In the genomic region with DNA sequence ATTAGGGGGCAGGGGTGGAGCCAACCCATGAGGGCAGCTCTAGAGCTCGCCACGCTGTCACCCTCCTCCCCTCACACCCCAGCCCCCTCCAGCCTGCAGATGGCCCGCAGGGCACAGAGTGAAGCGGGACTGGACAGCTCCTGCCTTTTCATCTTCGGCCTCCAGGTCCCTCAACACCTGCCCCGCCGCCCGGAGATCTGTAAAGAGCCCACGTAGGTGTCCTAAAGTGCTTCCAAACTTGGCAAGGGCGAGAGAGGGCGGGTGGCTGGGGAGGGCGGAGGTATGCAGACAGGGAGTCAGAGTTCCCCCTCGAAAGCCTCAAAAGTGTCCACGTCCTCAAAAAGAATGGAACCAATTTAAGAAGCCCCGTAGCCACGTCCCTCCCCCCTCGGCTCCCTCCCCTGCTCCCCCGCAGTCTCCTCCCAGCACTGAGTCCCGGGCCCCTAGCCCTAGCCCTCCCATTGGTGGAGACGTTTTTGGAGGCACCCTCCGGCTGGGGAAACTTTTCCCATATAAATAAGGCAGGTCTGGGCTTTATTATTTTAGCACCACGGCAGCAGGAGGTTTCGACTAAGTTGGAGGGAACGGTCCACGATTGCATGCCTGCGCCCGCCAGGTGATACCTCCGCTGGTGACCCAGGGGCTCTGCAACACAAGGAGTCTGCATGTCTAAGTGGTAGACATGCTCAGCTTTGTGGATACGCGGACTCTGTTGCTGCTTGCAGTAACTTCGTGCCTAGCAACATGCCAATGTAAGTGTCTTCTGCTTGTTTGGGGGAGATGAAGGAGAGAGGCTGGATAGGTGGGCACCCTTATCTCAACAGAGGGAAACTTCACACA, we compare ENCODE assay signal across 8 mouse cellular contexts. TPM values are rescaled to one million over a fixed set of nuclear protein-coding genes. Genes with fewer than 3 reads are reported as not detected.
DNase-seq lines count a peak whose midpoint lies in the region; ATAC-seq and TF ChIP-seq lines count a peak whose summit lies in the region.

No protein-coding gene starts in this region.

- peak overlapping the region; percentile 61 for H3K4me2 ChIP-seq in intestine, embryonic 16.5 days (ENCODE audit: low read depth, low read length)
- H3K4me2 ChIP-seq in liver, postnatal 0 days (ENCODE audit: low read depth, low read length) = peak overlapping the region; percentile 72

- no peak for TF ChIP-seq EP300 in liver, postnatal 0 days (IDR thresholded peaks at IDR 0.05; ENCODE audit: low read depth)

- 0 out of 2 replicates have a peak, but pooled peaks cover 5% of the 10 kb centered on the region for H3K4me1 ChIP-seq in intestine, embryonic 16.5 days (ENCODE audit: control insufficient read depth, insufficient read depth, low read length)
- H3K4me1 ChIP-seq in liver, postnatal 0 days (ENCODE audit: insufficient read depth) = peaks cover 6% of the 10 kb centered on the region; the same call in 1 of the 2 replicates
- H3K4me1 ChIP-seq in olfactory bulb, adult 2 months (ENCODE audit: control insufficient read depth, insufficient read depth, low read length) = peaks cover 7% of the 10 kb centered on the region

- H3K9ac ChIP-seq in intestine, embryonic 16.5 days (ENCODE audit: low read depth, low read length) = peak overlapping the region; percentile 69
- H3K9ac ChIP-seq in liver, postnatal 0 days (replicated peaks) = no peak overlapping the region; the same call in 1 of the 2 replicates

- 0 out of 2 replicates have a peak, but pooled peaks cover 4% of the 10 kb centered on the region for H3K27me3 ChIP-seq in intestine, embryonic 16.5 days (replicated peaks; ENCODE audit: control insufficient read depth, insufficient read depth, low read length)
- H3K27me3 ChIP-seq in liver, postnatal 0 days (ENCODE audit: insufficient read depth, low read length) = peaks cover 11% of the 10 kb centered on the region; the same call in 1 of the 2 replicates

- TF ChIP-seq CTCF in liver, postnatal 0 days (IDR thresholded peaks at IDR 0.05; ENCODE audit: low read depth) = no peak
- TF ChIP-seq CTCF in olfactory bulb, adult 2 months (IDR thresholded peaks at IDR 0.05; ENCODE audit: insufficient read depth, low read depth, low read length) = no peak

- H3K27ac ChIP-seq in intestine, embryonic 16.5 days (ENCODE audit: low read length) = peak overlapping the region; percentile 72
- no peak overlapping the region for H3K27ac ChIP-seq in liver, postnatal 0 days (ENCODE audit: low read depth)
- H3K27ac ChIP-seq in olfactory bulb, adult 2 months (ENCODE audit: insufficient read depth, low read depth, low read length) = no peak overlapping the region

- WGBS in intestine, embryonic 16.5 days = 3% methylated on average over 31 of the region's 31 CpGs
- 1% methylated on average over 31 of the region's 31 CpGs for WGBS in liver, postnatal 0 days (ENCODE audit: insufficient replicate concordance)
- 6% methylated on average over 31 of the region's 31 CpGs for WGBS in olfactory bulb, adult 2 months

- no peaks in the 10 kb centered on the region for H3K9me3 ChIP-seq in intestine, embryonic 16.5 days (ENCODE audit: control insufficient read depth, low read length)
- H3K9me3 ChIP-seq in liver, postnatal 0 days (ENCODE audit: low read length) = no peaks in the 10 kb centered on the region

- no peaks in the 10 kb centered on the region for H3K36me3 ChIP-seq in intestine, embryonic 16.5 days (ENCODE audit: control insufficient read depth, insufficient read depth, low read length)
- no peaks in the 10 kb centered on the region for H3K36me3 ChIP-seq in liver, postnatal 0 days (replicated peaks; ENCODE audit: insufficient read depth, low read length)

- H3K4me3 ChIP-seq in intestine, embryonic 16.5 days (ENCODE audit: low read length) = peak overlapping the region; percentile 57
- peak overlapping the region; percentile 36 for H3K4me3 ChIP-seq in liver, postnatal 0 days (ENCODE audit: low read depth, low read length)
- H3K4me3 ChIP-seq in olfactory bulb, adult 2 months (ENCODE audit: insufficient read depth, low read depth, low read length) = peak overlapping the region; percentile 24

- ATAC-seq in granulocyte monocyte progenitor cell, adult 5-6 weeks (replicated peaks; ENCODE audit: poor library complexity, severe bottlenecking) = peak; percentile 40
- peak; percentile 93 for ATAC-seq in intestine, embryonic 16.5 days
- ATAC-seq in liver, postnatal 0 days = 0 out of 2 replicates have a peak, but pooled peaks have one; percentile 35
- no peak for ATAC-seq in frontal cortex, adult (ENCODE audit: low TSS enrichment)

- DNase-seq in ES-CJ7 (ENCODE audit: low read depth, low spot score) = peak; percentile 29
- peak; percentile 71 for DNase-seq in embryo, embryonic 10 days (ENCODE audit: low spot score)
- DNase-seq in liver, postnatal 0 days = no peak
- no peak for DNase-seq in left cerebral cortex, postnatal 36 days (ENCODE audit: low spot score in 2 of 2)

- intact Hi-C loops in left cerebral cortex, postnatal 36 days (cut with DNase I) = loop anchor here (5.0 kb wide), 1 partner anchor 88 kb away; no protein-coding TSS in a partner anchor

- TF ChIP-seq POLR2A in olfactory bulb, adult 2 months (IDR thresholded peaks at IDR 0.05; ENCODE audit: insufficient read depth, low read depth, low read length) = no peak

RNA-seq across cellular contexts. Expression of a gene that starts 0.8 kb away (rescaled TPM):
- total RNA-seq in granulocyte monocyte progenitor cell, adult 5-6 weeks (2014; fragmentation: Nextera tagmentation) = not detected in 2 replicates
- 0.13 TPM in 1 of 2 replicates, not detected in the other for total RNA-seq in granulocyte monocyte progenitor cell, adult 5-6 weeks (2017)
- polyA plus RNA-seq in intestine, embryonic 16.5 days (2015; fragmentation: Nextera tagmentation; extraction: Ambion mirVana) = 449 and 476 TPM in 2 replicates
- polyA plus RNA-seq in liver, postnatal 0 days (2015; fragmentation: Nextera tagmentation; extraction: Ambion mirVana) = 21.9 and 24.8 TPM in 2 replicates
- not detected in 2 replicates for polyA plus RNA-seq in olfactory bulb, adult 2 months (2012; ENCODE audit: insufficient read depth, insufficient read length, low replicate concordance, missing spikeins)
- total RNA-seq in left cerebral cortex, postnatal 36 days (2021) = 10 to 100 TPM; 21.4 to 26.5 TPM

Comparison
In these comparisons a context has a peak if more than half of its experiments do, and no peak if none do; other contexts are left out.
1. DNase-seq: peak in ES-CJ7 (single experiment) and embryo, embryonic 10 days (single experiment); none in liver, postnatal 0 days (single experiment) and left cerebral cortex, postnatal 36 days (0 of 2).
2. RNA of a gene that starts 0.8 kb away (polyA plus RNA-seq): 449 to 476 TPM in intestine, embryonic 16.5 days and 21.9 to 24.8 TPM in liver, postnatal 0 days; not detected in olfactory bulb, adult 2 months; every median in the first group is over 10 times any median in the second.
3. Peak in every context shown above with its lines, with median percentiles within 50 percentile points of each other: H3K4me3 ChIP-seq.